Mouse (Mus musculus) stomach, embryonic 14.5 days (tissue): ENCODE results near the gene Hnrnpdl. TPM values are rescaled to one million over a fixed set of nuclear protein-coding genes. Genes with fewer than 3 reads are reported as not detected.
A peak's percentile ranks its signal among the peaks of the same experiment; 100 is the strongest.

Experiments used
- ATAC-seq: fragments of 200-750 bp; cut with Nextera tagmentation; 2 replicates; pipeline ENCODE4 v1.8.0; 2017; ENCODE audit warnings: low read depth, moderate TSS enrichment; ENCODE audit not compliant: insufficient number of reproducible peaks, insufficient read depth, low FRiP score
- H3K27ac ChIP-seq: fragments of 300-500 bp; sonication (generic); 2 replicates; pipeline ENCODE4 v1.5.1; 2014; ENCODE audit warnings: mild to moderate bottlenecking, low read length, moderate library complexity, mixed read lengths
- H3K27me3 ChIP-seq: fragments of 300-500 bp; sonication (generic); 2 replicates; pipeline ENCODE4 v1.6.1; 2014; ENCODE audit warnings: low read length, control low read depth, mixed read lengths; ENCODE audit not compliant: control insufficient read depth, insufficient read depth
- H3K36me3 ChIP-seq: fragments of 300-500 bp; sonication (generic); 2 replicates; pipeline ENCODE4 v1.6.1; 2014; ENCODE audit warnings: mild to moderate bottlenecking, control low read depth, low read length, moderate library complexity, mixed read lengths; ENCODE audit not compliant: control insufficient read depth, insufficient read depth
- H3K4me1 ChIP-seq: fragments of 300-500 bp; sonication (generic); 2 replicates; pipeline ENCODE4 v1.6.1; 2014; ENCODE audit warnings: low read length, control low read depth, mixed read lengths; ENCODE audit not compliant: control insufficient read depth, insufficient read depth
- H3K4me2 ChIP-seq: fragments of 300-500 bp; sonication (generic); replicated peaks from 2 replicates; pipeline ENCODE4 v1.6.1; 2014; ENCODE audit warnings: low read depth, low read length, control low read depth
- H3K4me3 ChIP-seq: fragments of 300-500 bp; sonication (generic); 2 replicates; pipeline ENCODE4 v1.5.1; 2014; ENCODE audit warnings: low read depth, low read length, control low read depth
- H3K9ac ChIP-seq: fragments of 300-500 bp; sonication (generic); replicated peaks from 2 replicates; pipeline ENCODE4 v1.6.1; 2014; ENCODE audit warnings: low read depth, mild to moderate bottlenecking, control low read depth, low read length, moderate library complexity, mixed read lengths
- H3K9me3 ChIP-seq: fragments of 300-500 bp; sonication (generic); 2 replicates; pipeline ENCODE4 v1.6.1; 2016; ENCODE audit warnings: low read depth, low read length, control low read depth; ENCODE audit not compliant: control insufficient read depth
- WGBS: fragments of 180-500 bp; shearing (Covaris S2); extraction: QIAGEN DNeasy Blood & Tissue Kit; methylation state at CpG from one replicate; pipeline ENCODE4 v1.1.7; 2014; 5-methylcytosine and 5-hydroxymethylcytosine counted together
- polyA plus RNA-seq: library from polyadenylated mRNA; unstranded; fragments of >200 nt; fragmentation: Nextera tagmentation; extraction: Ambion mirVana; gene quantifications from 2 replicates; pipeline ENCODE4 v1.2.1, GENCODE M21; 2014

Hnrnpdl gene
- polyA plus RNA-seq, 1 experiment from 2014 or later, result 207 TPM

DNA sequence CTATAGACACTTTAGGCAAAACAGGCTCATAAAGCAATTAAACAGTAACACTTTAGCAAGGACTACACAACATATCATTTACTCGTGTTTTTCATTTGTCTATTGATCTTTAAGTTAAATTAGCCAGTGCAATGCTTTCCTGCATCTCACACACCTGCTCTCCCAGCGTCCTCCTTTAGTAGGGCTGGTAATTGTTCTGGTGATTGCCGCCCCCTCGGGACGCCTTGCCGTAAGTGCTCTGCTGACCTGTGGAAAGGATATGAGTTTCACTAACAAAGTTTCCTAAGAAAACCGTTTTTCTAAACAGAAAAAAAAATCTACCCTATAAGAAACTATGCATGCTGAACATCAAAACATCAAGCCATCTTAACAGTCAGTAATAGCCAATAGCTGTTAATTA, 3.5 kb downstream of the Hnrnpdl start:
- Histone ChIP-seq H3K4me2 (peak overlapping the region; percentile 82), H3K36me3 (peaks cover 53% of the 10 kb centered on the region), H3K27me3 (no peaks in the 10 kb centered on the region), H3K27ac (no peak overlapping the region), H3K4me3 (peak overlapping the region; percentile 97), H3K9me3 (no peaks in the 10 kb centered on the region), H3K4me1 (peaks cover 9% of the 10 kb centered on the region), H3K9ac (no peak overlapping the region)
- no peak for ATAC-seq
- WGBS, result 48% methylated on average over 7 of the region's 7 CpGs

DNA sequence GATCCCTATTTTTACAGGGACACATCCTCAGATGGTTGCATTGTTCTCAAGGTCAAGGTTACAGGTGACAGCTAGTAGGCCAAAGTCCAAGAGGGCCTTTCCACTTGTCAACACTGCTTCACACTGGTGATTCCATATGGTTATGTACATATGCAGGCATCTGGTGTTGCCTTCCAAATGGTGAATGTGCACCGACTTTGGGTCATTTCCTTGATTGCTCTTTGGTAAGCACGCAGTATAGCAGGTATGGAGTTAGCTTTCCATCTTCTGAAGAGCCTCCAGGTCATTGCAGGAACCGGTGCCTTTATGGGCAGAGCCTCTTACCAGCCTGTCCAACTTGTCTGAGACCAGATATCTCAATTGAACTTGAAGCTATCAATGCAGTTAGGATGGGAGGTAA, 6.8 kb downstream of the Hnrnpdl start:
- no peaks in the 10 kb centered on the region for H3K27me3 ChIP-seq
- no peak overlapping the region for H3K27ac ChIP-seq
- no peaks in the 10 kb centered on the region for H3K9me3 ChIP-seq
- WGBS, result 72% methylated on average over 3 of the region's 3 CpGs
- H3K36me3 ChIP-seq, result peaks cover 53% of the 10 kb centered on the region
- H3K4me2 ChIP-seq, result no peak overlapping the region
- H3K4me3 ChIP-seq, result no peak overlapping the region
- peaks cover 8% of the 10 kb centered on the region; the same call in 1 of the 2 replicates for H3K4me1 ChIP-seq
- ATAC-seq, result no peak
- H3K9ac ChIP-seq, result no peak overlapping the region

DNA sequence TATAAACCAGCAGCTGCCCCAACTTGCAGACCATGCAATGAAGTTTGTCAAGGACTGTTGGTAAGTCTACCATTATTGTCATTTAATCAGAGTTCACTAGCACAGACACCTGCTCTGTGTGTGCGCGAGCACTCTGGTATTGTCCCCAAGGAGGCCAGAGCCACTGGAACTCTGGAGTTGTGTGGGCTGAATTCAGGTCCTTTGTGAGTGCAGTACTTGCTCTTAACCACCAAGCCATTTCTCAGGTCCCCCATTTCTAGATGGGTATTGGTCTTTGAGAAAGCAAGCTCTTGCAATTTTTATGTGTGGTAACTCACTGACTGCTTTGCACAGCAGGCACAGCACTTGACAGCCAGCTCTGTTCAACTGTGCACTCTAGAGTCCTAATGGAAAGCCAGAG, 7.4 kb downstream of the Hnrnpdl start:
- Histone ChIP-seq H3K36me3 (peaks cover 48% of the 10 kb centered on the region), H3K4me1 (peaks cover 8% of the 10 kb centered on the region; the same call in 1 of the 2 replicates), H3K9ac (no peak overlapping the region), H3K27me3 (no peaks in the 10 kb centered on the region), H3K4me3 (no peak overlapping the region), H3K27ac (no peak overlapping the region), H3K4me2 (no peak overlapping the region), H3K9me3 (no peaks in the 10 kb centered on the region)
- no peak for ATAC-seq
- WGBS, result 95% methylated on average over 2 of the region's 2 CpGs

DNA sequence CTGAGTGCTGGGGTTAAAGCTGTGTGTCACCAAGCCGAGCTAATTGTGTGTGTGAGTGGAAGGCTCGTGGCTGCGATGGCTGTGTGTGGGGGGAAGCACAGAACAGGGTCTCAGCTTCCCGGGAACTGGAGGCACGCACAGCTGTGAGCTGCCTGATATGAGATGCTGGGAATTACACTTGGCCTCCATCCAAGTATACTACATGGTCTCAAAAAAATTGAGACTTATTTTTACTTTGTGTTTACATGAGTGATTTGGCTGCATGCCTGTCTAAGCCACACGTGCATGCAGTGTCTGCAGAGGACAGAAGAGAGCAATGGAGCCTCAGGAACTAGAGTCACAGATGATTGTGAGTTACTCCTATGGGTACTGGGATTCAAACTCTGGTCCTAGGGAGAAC, 9.4 kb downstream of the Hnrnpdl start:
- ATAC-seq, result peak; percentile 83
- Histone ChIP-seq H3K4me3 (no peak overlapping the region), H3K9ac (no peak overlapping the region), H3K27ac (0 out of 2 replicates have a peak overlapping the region, but pooled peaks have one; percentile 7), H3K27me3 (no peaks in the 10 kb centered on the region), H3K4me2 (no peak overlapping the region), H3K9me3 (no peaks in the 10 kb centered on the region), H3K4me1 (peaks cover 5% of the 10 kb centered on the region; the same call in 1 of the 2 replicates), H3K36me3 (peaks cover 32% of the 10 kb centered on the region)
- 9% methylated on average over 6 of the region's 6 CpGs for WGBS

DNA sequence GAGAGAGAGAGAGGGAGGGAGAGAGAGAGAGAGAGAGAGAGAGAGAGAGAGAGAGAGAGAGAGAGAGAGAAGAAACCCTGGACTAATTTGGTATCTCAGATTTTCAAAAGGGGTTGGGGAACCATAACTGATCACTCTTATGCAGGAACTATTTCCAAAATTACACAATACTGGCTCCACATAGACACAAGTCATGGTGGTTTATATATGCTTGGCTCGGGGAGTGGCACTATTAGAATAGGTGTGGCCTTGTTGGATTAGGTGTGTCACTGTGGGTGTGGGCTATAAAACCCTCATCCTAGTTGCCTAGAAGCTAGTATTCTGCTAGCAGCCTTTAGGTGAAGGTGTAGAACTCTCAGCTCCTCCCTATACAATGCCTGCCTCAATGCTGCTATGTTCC, 14.6 kb downstream of the Hnrnpdl start:
- no peak overlapping the region for H3K4me3 ChIP-seq
- H3K27me3 ChIP-seq, result no peaks in the 10 kb centered on the region
- H3K36me3 ChIP-seq, result no peaks in the 10 kb centered on the region
- H3K4me2 ChIP-seq, result no peak overlapping the region
- no peaks in the 10 kb centered on the region for H3K9me3 ChIP-seq
- H3K27ac ChIP-seq, result no peak overlapping the region
- no peak for ATAC-seq
- no peak overlapping the region for H3K9ac ChIP-seq
- 0 out of 2 replicates have a peak, but pooled peaks cover 1% of the 10 kb centered on the region for H3K4me1 ChIP-seq
- 87% methylated on average over 1 of the region's 1 CpGs for WGBS

DNA sequence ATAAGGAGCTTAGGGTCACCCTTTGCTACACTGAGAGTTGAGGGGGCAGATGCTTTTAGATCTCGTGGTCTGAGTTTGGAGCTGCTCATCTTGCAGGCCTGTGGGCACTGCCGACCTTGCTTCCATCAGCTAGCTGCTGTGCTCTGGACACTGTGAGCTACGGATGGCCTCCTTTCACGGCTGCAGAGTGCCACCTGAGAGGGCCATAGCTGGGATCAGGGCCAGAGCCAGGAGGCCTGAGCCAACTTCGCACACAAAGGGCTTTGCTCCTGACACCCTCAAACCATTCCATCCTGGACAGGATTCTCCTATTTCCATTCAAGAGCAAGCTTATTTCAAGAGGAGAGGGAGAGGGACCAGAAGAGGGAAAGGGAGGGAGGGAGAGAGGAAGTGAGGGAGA, 15.1 kb downstream of the Hnrnpdl start:
- no peaks in the 10 kb centered on the region for H3K9me3 ChIP-seq
- ATAC-seq, result no peak
- H3K4me3 ChIP-seq, result no peak overlapping the region
- no peak overlapping the region for H3K4me2 ChIP-seq
- H3K9ac ChIP-seq, result no peak overlapping the region
- H3K36me3 ChIP-seq, result no peaks in the 10 kb centered on the region
- no peaks in the 10 kb centered on the region for H3K27me3 ChIP-seq
- WGBS, result 73% methylated on average over 5 of the region's 5 CpGs
- no peaks in the 10 kb centered on the region for H3K4me1 ChIP-seq
- H3K27ac ChIP-seq, result no peak overlapping the region

DNA sequence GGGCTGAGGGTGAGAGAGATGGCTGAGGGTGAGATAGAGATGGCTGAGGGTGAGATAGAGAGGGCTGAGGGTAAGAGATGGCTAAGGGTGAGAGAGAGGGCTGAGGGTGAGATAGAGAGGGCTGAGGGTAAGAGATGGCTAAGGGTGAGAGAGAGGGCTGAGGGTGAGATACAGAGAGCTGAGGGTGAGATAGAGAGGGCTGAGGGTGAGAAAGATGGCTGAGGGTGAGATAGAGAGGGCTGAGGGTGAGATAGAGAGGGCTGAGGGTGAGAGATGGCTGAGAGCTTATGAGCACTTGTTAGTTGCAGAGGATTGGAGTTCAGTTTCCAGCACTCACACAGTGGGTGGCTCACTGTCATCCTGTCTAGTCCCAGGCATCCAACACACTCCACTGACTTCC, 19.4 kb downstream of the Hnrnpdl start:
- H3K4me2 ChIP-seq, result no peak overlapping the region
- no peak overlapping the region for H3K4me3 ChIP-seq
- ATAC-seq, result no peak
- no peaks in the 10 kb centered on the region for H3K27me3 ChIP-seq
- no peaks in the 10 kb centered on the region for H3K36me3 ChIP-seq
- H3K9me3 ChIP-seq, result no peaks in the 10 kb centered on the region
- H3K4me1 ChIP-seq, result no peaks in the 10 kb centered on the region
- no peak overlapping the region for H3K9ac ChIP-seq
- no peak overlapping the region for H3K27ac ChIP-seq

DNA sequence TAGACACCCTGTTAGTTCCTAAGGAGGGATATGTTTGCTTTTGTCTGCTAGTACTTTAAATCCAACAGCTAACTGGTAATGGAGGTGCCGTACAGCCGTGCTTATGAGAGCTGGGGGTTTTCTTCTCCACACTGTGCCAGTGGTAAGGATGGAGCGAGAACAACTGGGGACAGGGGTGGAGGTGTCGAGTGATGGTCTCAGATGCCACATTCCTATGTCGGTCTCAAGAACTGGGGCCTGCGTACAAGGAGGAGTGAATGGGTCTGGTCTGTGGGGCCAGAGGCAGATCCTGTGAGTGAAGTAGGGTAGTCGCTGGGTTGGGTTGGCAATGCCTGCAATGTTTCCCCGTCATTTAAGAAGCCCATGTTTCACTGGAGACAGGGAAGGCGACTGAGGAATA, 26.9 kb downstream of the Hnrnpdl start:
- Histone ChIP-seq H3K4me1 (no peaks in the 10 kb centered on the region), H3K4me2 (no peak overlapping the region), H3K9me3 (no peaks in the 10 kb centered on the region), H3K36me3 (no peaks in the 10 kb centered on the region), H3K27me3 (no peaks in the 10 kb centered on the region), H3K4me3 (no peak overlapping the region), H3K9ac (no peak overlapping the region), H3K27ac (no peak overlapping the region)
- no peak for ATAC-seq
- WGBS, result 84% methylated on average over 9 of the region's 9 CpGs

DNA sequence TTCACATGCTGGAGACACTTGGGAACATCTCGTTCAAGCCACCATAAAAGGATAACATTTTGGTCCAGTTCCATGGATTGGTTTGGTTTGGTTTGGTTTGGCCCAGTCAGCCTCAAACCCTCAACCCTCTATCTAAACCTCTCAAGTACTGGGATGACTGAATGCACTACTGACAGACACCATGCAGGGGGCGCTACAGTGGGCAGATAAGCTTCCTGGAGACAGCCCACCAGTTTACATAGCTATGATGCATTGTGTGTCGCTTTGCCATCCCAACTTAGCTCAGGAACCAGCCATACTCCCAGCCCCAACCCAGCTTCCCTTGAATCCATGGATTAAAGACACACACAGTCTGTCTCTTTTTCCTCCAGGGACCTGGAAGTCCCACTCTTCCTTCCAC, 31.0 kb downstream of the Hnrnpdl start:
- Histone ChIP-seq H3K36me3 (no peaks in the 10 kb centered on the region), H3K4me1 (no peaks in the 10 kb centered on the region), H3K9me3 (no peaks in the 10 kb centered on the region), H3K27me3 (no peaks in the 10 kb centered on the region), H3K4me2 (no peak overlapping the region), H3K9ac (no peak overlapping the region), H3K27ac (no peak overlapping the region), H3K4me3 (no peak overlapping the region)
- no peak for ATAC-seq
- 65% methylated on average over 3 of the region's 3 CpGs for WGBS
